Mouse (Mus musculus) heart, postnatal 4 days (tissue): Measurements from ENCODE around the gene Gabrb1. TPM values are rescaled to one million over a fixed set of nuclear protein-coding genes. Genes with fewer than 3 reads are reported as not detected.

Source experiments
- DNase-seq: peaks from one replicate; pipeline ENCODE4 v3.0.0; 2021
- total RNA-seq, 2 experiments: library from RNA; stranded (reverse); gene quantifications; 2 replicates each; pipeline ENCODE4 v1.2.3; 2021

The Gabrb1 gene
- total RNA-seq, 2 experiments from 2014 or later = 0.14 to 0.38 TPM

- no peak for DNase-seq
Observed at GRCm38 (mm10) chr5:71830342-71830741, 172.4 kb downstream of the Gabrb1 start.

DNA sequence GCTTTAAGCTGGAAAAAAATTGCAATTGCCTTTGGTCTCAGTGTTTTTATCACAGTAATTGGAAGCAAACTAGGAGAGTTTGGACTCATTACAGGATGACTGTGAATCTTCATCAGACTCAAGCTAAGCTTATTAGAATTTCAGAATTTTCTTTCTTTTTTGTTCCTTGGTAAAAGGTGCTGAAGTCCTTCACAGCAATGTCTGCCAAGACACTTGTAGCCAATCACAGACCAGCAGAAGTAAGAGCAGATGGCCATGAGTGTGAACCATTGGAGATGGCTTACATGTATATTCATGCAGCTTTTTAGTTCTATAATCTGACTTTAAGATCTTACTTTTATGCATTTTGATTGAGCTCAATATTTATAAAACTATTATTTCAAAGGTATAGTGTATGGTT is 184.3 kb downstream of the Gabrb1 start:
- DNase-seq = no peak

DNA sequence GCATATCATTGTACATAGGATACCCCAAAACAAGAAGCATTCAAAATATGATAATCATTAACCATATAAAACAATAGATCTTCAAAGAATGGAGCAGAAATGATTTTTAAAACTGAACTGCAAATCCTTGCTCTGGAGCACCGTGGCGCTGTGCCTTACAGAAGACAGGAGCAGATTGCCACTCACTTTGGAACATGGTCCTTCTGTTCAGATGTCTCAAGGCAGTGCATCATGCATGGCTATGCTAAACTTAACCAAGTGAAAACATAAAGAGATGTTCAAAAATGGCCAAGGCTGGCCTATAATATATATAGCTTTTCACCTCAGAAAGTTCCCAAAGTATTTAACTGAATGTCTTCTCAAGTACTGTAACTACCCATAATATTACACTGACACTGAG is 240.3 kb downstream of the Gabrb1 start:
- no peak for DNase-seq

DNA sequence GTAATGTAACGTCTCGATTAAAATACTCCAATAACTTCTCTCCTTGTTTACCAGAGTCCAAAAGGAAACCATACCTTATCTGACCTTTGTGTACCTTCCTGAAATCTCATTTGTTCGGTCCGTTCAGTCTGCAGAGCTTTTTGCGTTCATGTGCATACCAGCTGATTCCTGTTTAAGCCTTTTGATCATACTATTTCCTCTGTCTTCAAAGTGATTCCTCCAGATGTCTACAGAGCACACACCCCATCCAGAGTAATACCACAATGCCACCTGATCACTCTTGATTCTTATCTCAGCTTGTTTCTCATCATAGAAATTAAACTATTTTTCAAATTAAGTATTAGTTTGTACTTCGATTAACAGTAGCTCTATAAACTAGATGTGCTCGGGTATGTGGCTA is 245.5 kb downstream of the Gabrb1 start:
- no peak for DNase-seq

DNA sequence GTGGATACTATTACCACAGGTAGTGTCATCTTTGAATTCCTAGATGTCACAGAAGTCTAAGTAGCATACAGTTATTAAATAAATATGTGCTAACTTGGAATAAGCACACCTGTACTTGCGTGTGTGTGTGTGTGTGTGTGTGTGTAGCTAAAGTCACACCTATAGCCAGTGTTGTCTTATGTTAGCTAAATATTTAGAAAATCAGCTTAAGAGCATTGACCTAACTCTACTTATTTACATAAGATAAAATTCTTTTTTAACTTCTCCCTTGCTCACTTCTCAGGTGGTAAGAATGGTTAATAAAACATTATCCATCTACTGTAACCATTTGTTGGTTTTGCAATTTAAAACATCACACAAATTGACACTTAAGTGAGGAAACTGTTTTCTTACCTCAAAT is 256.1 kb downstream of the Gabrb1 start:
- no peak for DNase-seq

- no peak for DNase-seq
Observed at GRCm38 (mm10) chr5:71915711-71916110, 257.8 kb downstream of the Gabrb1 start.

GRCm38 (mm10) chr5:71917206-71917605 is 259.3 kb downstream of the Gabrb1 start:
- no peak for DNase-seq

DNA sequence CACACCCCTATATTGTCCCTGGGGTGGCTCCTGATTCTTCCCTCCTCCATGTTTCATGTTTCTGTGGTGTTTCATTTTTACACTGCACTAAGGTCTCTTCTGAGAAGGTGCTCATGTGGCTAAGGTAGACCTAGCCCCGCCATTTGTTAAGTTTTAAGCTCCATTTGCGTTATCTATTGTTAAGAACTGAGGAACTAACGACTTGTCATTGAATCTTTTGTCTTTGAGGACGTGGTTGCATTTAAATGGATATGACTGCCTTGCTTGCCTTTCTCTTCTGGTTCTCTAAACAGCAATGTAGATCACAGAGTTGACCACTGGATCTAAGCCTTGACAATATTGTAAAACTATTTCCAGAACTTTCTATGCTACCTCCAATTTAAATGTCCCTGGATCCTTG is 265.7 kb downstream of the Gabrb1 start:
- no peak for DNase-seq

DNA sequence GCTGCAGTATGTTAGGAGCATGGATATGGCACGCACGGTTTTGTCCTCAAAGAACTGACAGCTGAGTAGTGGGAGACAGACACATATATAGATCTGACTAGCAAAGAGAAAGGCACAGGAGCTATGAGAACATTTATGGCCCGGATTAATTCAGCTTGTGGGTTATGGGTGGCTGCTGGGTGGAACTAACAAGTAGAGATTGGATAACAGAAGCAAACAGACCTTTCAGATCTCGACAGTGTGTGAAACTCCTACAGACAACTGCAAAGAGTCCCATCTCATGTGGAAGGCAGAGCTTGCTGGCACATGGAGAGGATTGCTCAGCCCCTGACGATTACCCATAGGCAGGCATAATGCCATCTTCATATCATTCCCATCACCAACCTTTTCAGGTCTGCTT is 268.4 kb downstream of the Gabrb1 start:
- DNase-seq = no peak

- no peak for DNase-seq
Observed at GRCm38 (mm10) chr5:71930036-71930435, 272.1 kb downstream of the Gabrb1 start.

GRCm38 (mm10) chr5:71951398-71951797 is 293.5 kb downstream of the Gabrb1 start:
- peak; percentile 16 for DNase-seq

GRCm38 (mm10) chr5:71955070-71955685 is 297.3 kb downstream of the Gabrb1 start:
- no peak for DNase-seq

- no peak for DNase-seq
Observed at GRCm38 (mm10) chr5:71964876-71965432, 307.0 kb downstream of the Gabrb1 start.

DNA sequence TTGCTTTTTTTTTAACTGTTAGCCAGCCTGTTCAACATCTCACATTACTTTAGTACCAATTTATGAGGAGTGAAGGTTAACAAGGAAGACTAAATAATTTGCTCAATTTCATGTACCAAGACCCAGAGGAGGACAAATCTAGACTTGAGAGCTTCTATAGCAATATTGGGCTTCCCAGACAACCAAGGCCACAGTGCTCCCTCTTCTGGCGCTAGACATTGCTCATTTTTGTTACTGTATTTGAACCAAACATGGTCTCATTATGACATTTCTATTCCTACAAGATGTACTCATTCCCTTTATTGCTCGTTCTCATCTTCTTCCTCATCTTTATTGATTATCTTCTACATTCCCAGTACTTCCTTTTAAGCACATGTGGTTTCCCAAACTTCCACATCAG is 307.6 kb downstream of the Gabrb1 start:
- DNase-seq = no peak

DNA sequence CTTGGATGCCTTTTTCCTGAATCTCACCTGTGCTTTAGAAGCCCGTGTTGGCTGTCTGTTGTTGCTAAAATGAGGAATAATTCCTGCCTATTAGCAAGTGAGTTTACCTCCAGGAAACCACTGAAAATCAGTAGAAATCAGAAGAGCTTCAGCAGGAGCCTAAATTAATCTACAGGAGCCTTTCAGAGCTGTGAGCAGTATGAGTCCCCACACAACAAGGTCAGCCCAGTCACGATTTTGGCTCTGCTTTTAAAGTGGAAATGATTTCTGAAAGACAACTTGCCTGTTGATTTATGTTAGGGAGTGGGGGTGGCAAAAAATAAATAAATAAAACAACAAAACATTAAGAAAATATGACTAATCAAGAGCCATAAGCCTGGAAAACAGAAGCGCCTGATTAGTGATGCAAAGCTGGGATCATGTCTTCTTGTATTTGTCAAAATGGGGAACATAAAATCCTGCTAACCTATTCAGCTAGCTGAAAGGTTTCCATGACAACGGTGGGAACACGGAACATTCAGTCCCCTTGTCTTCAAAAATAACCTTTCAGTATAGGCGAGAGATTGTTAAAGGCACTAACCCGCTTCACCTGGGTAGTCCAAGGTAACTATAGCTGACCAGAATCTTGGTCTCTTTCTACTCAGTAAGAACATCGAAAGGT is 312.4 kb downstream of the Gabrb1 start:
- no peak for DNase-seq

DNA sequence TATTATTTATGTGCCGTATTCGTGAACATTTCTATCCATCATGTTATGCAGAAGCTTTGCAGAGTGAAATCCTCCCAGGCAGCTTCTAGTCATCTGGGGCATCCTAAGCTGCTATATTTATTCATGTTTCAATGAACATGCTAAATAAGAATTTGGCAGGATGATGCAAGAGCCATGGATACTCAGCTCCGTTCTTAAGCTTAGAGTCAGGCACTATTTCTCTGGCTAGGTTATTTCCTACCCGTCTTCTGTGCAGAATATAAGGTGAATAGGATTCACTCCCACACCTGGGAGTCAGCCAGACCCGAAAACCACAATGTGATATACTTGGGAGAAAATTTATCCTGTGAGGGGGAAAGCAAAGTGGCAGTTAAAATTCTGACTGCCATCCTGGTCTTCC is 314.9 kb downstream of the Gabrb1 start:
- no peak for DNase-seq

GRCm38 (mm10) chr5:71976133-71976532 is 318.2 kb downstream of the Gabrb1 start:
- DNase-seq = no peak

DNA sequence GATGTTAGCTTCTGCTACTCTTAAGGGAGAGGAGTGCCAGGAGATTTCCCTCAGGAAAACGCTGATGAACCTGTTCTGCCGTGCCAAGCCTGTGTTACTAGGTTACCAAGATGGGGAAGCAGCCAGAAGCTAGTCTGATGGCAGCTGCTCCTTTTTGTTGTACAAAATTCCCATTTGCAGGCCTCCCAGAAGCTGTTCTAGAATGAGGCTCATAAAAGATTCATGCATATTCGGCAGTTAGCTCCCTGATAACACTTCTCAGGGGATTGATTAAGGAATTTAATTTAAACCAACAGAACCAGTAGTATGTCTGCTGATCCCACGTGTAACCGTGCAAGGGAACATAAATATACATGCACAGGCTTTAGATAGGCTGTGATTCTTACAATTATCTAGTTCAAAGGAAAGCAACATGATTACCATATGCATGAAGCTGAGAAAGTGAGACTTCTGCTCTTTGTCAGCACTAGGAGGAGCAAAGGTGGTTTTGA is 318.7 kb downstream of the Gabrb1 start:
- no peak for DNase-seq

- DNase-seq = no peak
Observed at GRCm38 (mm10) chr5:71986561-71986960, 328.6 kb downstream of the Gabrb1 start.

DNA sequence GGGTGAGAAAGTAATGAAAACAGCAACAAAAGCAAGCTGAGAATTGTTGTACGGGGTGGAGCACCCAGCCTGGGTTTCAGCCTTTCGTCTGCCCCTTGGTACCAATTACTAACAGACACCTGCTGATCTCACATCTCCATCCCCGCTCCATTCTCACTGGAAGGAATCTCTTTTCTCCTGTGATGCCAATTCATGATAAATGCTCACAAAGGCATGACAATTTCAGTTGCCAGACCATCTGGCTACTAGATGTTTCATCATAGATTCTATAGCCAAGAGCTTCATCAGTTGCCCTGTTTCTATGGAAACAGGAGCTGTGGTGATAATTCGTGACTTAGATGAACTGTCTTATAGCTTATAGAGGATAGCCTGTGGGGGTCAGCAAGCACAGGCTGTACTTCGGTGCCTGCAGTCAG is 329.1 kb downstream of the Gabrb1 start:
- no peak for DNase-seq

- DNase-seq = no peak
Observed at GRCm38 (mm10) chr5:71999466-71999865, 341.6 kb downstream of the Gabrb1 start.

DNA sequence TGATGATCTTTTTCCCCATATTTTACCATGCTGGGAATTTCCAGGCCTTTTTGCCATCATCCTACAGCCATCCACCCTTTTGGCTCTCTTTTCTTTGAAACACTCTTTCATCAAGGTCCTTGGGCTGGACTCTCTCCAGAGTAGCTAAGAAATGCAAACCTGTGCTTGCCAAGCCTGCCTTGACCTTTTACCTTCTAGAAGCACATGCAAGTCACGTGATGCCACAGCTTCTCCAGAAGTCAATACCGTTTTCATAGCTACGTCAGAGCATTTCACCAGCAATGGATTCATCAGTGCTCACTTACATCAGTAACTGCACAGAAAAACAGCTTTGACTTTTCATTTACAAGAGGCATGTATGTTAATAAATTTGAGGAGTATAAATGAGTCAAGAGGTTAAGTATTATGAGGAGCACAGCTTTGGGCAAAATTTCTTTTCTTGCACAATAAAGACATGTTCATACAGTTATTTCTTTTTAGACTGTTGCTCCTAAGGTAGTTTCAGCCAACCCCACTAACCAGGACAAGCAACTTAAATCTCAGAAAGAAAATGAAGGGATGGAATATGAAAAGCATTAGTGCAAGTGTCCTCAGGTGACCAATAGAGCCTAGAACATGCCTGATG is 346.0 kb downstream of the Gabrb1 start:
- no peak for DNase-seq

DNA sequence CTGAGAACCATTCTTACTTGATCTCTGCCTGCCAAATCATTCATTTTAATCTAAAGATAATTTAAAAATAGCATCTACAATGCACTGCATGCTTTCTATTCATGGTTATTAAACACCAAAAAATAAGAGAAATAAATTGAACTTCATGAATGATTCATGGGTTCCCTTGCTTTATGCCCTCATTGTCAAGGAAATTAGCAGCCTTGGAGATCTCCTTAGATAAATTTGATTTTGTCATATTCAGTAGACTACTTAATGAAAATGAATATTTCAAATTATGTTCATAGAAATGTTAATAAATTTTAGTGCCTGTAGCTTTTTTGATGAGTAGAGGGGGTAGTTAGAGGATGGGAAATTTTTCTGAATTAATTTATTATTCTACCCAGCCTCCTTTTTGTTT is 379.0 kb downstream of the Gabrb1 start:
- no peak for DNase-seq
